Mouse (Mus musculus) neural tube, embryonic 12.5 days (tissue): ENCODE measurements around the gene Plekha1. TPM values are rescaled to one million over a fixed set of nuclear protein-coding genes. Genes with fewer than 3 reads are reported as not detected.

Experiments used
- ATAC-seq: fragments of 200-750 bp; cut with Nextera tagmentation; 2 replicates; pipeline ENCODE4 v1.8.0; 2017; ENCODE audit warnings: low read depth, mild to moderate bottlenecking, moderate TSS enrichment, moderate library complexity; ENCODE audit not compliant: low FRiP score
- H3K27ac ChIP-seq: fragments of 300-500 bp; sonication (generic); 2 replicates; pipeline ENCODE4 v1.5.1; 2016
- H3K27me3 ChIP-seq: fragments of 300-500 bp; sonication (generic); replicated peaks from 2 replicates; pipeline ENCODE4 v1.6.1; 2016; ENCODE audit warnings: mild to moderate bottlenecking
- H3K36me3 ChIP-seq: fragments of 300-500 bp; sonication (generic); 2 replicates; pipeline ENCODE4 v1.6.1; 2016; ENCODE audit warnings: mild to moderate bottlenecking
- H3K4me1 ChIP-seq: fragments of 300-500 bp; sonication (generic); 2 replicates; pipeline ENCODE4 v1.6.1; 2016
- H3K4me2 ChIP-seq: fragments of 300-500 bp; sonication (generic); replicated peaks from 2 replicates; pipeline ENCODE4 v1.6.1; 2016; ENCODE audit warnings: mild to moderate bottlenecking
- H3K4me3 ChIP-seq: fragments of 300-500 bp; sonication (generic); 2 replicates; pipeline ENCODE4 v1.5.1; 2016
- H3K9ac ChIP-seq: fragments of 300-500 bp; sonication (generic); 2 replicates; pipeline ENCODE4 v1.6.1; 2016; ENCODE audit warnings: mild to moderate bottlenecking
- H3K9me3 ChIP-seq: fragments of 300-500 bp; sonication (generic); 2 replicates; pipeline ENCODE4 v1.6.1; 2016; ENCODE audit warnings: mild to moderate bottlenecking
- WGBS: fragments of 180-500 bp; shearing (Covaris S2); methylation state at CpG from one replicate; pipeline ENCODE4 v1.1.7; 2016; 5-methylcytosine and 5-hydroxymethylcytosine counted together
- polyA plus RNA-seq: library from polyadenylated mRNA; unstranded; fragments of >200 nt; fragmentation: Nextera tagmentation; extraction: Ambion mirVana; gene quantifications from 2 replicates; pipeline ENCODE4 v1.2.1, GENCODE M21; 2016

Gene Plekha1
- polyA plus RNA-seq, 1 experiment from 2014 or later = 57.2 TPM

GRCm38 (mm10) chr7:130862501-130862900 lies 3.1 kb upstream of the Plekha1 start:
- H3K4me2 ChIP-seq = no peak overlapping the region
- WGBS = 42% methylated on average over 1 of the region's 1 CpGs
- H3K27me3 ChIP-seq = no peaks in the 10 kb centered on the region
- H3K9me3 ChIP-seq = no peaks in the 10 kb centered on the region
- no peaks in the 10 kb centered on the region for H3K36me3 ChIP-seq
- H3K9ac ChIP-seq = no peak overlapping the region
- no peak for ATAC-seq
- no peak overlapping the region for H3K27ac ChIP-seq
- no peak overlapping the region for H3K4me3 ChIP-seq
- peaks cover 18% of the 10 kb centered on the region for H3K4me1 ChIP-seq

- no peak overlapping the region for H3K4me3 ChIP-seq
- H3K27me3 ChIP-seq = no peaks in the 10 kb centered on the region
- WGBS = 83% methylated on average over 7 of the region's 7 CpGs
- H3K27ac ChIP-seq = no peak overlapping the region
- no peaks in the 10 kb centered on the region for H3K9me3 ChIP-seq
- no peaks in the 10 kb centered on the region for H3K36me3 ChIP-seq
- H3K4me1 ChIP-seq = peaks cover 23% of the 10 kb centered on the region
- H3K4me2 ChIP-seq = no peak overlapping the region
- H3K9ac ChIP-seq = no peak overlapping the region
- ATAC-seq = no peak
Measured at GRCm38 (mm10) chr7:130864711-130865110, 845 bp upstream of the Plekha1 start.

- no peaks in the 10 kb centered on the region for H3K27me3 ChIP-seq
- H3K36me3 ChIP-seq = no peaks in the 10 kb centered on the region
- 0 out of 2 replicates have a peak overlapping the region, but pooled peaks have one; percentile 20 for H3K27ac ChIP-seq
- H3K9ac ChIP-seq = peak overlapping the region; percentile 89
- no peak for ATAC-seq
- peak overlapping the region; percentile 86 for H3K4me3 ChIP-seq
- H3K9me3 ChIP-seq = no peaks in the 10 kb centered on the region
- H3K4me1 ChIP-seq = peaks cover 10% of the 10 kb centered on the region; the same call in 1 of the 2 replicates
- peak overlapping the region; percentile 72 for H3K4me2 ChIP-seq
- 1% methylated on average over 13 of the region's 13 CpGs for WGBS
Measured at GRCm38 (mm10) chr7:130866640-130867039, 1.1 kb downstream of the Plekha1 start.

DNA sequence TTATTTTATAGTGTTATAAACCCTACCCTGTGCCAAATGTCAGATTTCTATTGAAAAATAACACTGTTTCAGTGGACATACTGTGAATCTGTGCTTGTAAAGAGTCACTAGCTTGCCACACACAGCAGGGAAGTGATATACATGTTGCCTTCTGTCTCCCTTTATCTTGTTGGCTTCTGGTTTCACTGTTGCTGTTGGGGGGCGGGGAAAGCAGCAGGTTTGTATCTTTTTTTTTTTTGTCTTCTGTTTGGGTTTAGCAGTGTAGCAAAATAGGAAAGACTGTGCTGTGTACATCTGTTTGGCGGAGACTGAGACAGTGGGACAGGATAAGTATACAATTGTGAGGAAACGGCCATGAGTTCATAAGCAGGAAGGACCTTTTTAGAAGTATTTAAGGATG lies 1.7 kb downstream of the Plekha1 start:
- WGBS = 62% methylated on average over 3 of the region's 3 CpGs

GRCm38 (mm10) chr7:130884161-130884560 lies 18.6 kb downstream of the Plekha1 start:
- no peaks in the 10 kb centered on the region for H3K9me3 ChIP-seq
- H3K9ac ChIP-seq = no peak overlapping the region
- peaks cover 15% of the 10 kb centered on the region; the same call in 1 of the 2 replicates for H3K36me3 ChIP-seq
- no peak overlapping the region for H3K4me3 ChIP-seq
- H3K27me3 ChIP-seq = no peaks in the 10 kb centered on the region
- H3K4me1 ChIP-seq = no peaks in the 10 kb centered on the region
- WGBS = 89% methylated on average over 2 of the region's 2 CpGs
- no peak overlapping the region for H3K4me2 ChIP-seq
- H3K27ac ChIP-seq = no peak overlapping the region
- ATAC-seq = no peak

More for the DNA sequence above, 1.7 kb downstream of the Plekha1 start:
- H3K27ac ChIP-seq = no peak overlapping the region
- H3K9me3 ChIP-seq = no peaks in the 10 kb centered on the region
- no peak for ATAC-seq
- no peaks in the 10 kb centered on the region for H3K36me3 ChIP-seq
- no peak overlapping the region for H3K9ac ChIP-seq
- H3K27me3 ChIP-seq = no peaks in the 10 kb centered on the region
- H3K4me1 ChIP-seq = peaks cover 9% of the 10 kb centered on the region; the same call in 1 of the 2 replicates
- no peak overlapping the region for H3K4me3 ChIP-seq
- H3K4me2 ChIP-seq = peak overlapping the region; percentile 72

DNA sequence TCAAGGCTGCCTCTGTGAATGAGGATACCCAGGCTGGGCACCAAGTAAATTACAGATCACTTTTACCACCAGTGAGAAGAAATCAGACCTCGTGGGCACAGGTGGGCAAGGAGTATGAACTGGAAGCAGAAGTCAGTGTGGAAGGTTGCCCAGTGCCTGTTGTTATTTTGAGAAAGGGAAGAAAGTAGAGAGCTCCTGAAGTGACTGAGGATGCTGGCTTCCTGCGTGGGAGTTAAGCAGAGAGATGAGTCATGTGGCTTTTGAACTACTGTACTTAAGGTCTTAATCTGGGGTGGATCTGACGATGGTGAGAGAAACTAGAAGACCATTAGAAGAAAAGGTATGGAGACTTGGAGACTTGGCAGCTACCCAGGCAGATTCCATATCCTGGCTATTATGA lies 20.7 kb downstream of the Plekha1 start:
- no peak for ATAC-seq
- no peak overlapping the region for H3K4me2 ChIP-seq
- peaks cover 17% of the 10 kb centered on the region; the same call in 1 of the 2 replicates for H3K36me3 ChIP-seq
- WGBS = 92% methylated on average over 3 of the region's 3 CpGs
- no peak overlapping the region for H3K4me3 ChIP-seq
- H3K9me3 ChIP-seq = no peaks in the 10 kb centered on the region
- no peaks in the 10 kb centered on the region for H3K27me3 ChIP-seq
- no peaks in the 10 kb centered on the region for H3K4me1 ChIP-seq
- no peak overlapping the region for H3K9ac ChIP-seq
- H3K27ac ChIP-seq = no peak overlapping the region

- Histone ChIP-seq H3K36me3 (peaks cover 29% of the 10 kb centered on the region), H3K9ac (no peak overlapping the region), H3K9me3 (no peaks in the 10 kb centered on the region), H3K27me3 (no peaks in the 10 kb centered on the region), H3K4me1 (no peaks in the 10 kb centered on the region), H3K4me2 (no peak overlapping the region), H3K4me3 (no peak overlapping the region), H3K27ac (no peak overlapping the region)
- no peak for ATAC-seq
- 50% methylated on average over 3 of the region's 3 CpGs for whole genome bisulfite sequencing
Measured at GRCm38 (mm10) chr7:130887946-130888345, 22.4 kb downstream of the Plekha1 start.

GRCm38 (mm10) chr7:130890871-130891270 lies 25.3 kb downstream of the Plekha1 start:
- H3K27me3 ChIP-seq = no peaks in the 10 kb centered on the region
- ATAC-seq = no peak
- H3K4me2 ChIP-seq = no peak overlapping the region
- 60% methylated on average over 2 of the region's 2 CpGs for WGBS
- no peak overlapping the region for H3K27ac ChIP-seq
- H3K9me3 ChIP-seq = no peaks in the 10 kb centered on the region
- no peak overlapping the region for H3K9ac ChIP-seq
- H3K4me1 ChIP-seq = no peaks in the 10 kb centered on the region
- H3K36me3 ChIP-seq = peaks cover 25% of the 10 kb centered on the region
- no peak overlapping the region for H3K4me3 ChIP-seq

DNA sequence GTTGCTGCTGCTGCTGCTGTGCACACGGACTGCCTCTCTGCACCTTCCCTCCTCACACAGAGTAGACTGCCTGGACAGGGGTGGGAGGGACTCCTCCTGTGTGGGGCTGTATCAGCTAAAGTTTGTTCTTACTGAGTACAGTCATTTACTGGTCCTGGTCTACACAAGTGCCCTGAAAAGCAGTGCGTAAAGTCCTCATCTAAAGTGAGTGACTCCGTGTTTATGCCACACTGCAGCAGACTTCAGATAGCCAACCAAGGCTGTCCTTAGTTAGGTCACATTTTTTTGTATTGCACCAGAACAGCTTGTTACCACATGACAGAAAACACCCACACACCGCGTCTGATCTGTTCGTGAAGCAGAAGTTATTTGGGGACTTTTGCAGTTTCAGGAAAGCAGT lies 27.4 kb downstream of the Plekha1 start:
- Histone ChIP-seq H3K9me3 (no peaks in the 10 kb centered on the region), H3K4me1 (no peaks in the 10 kb centered on the region), H3K9ac (no peak overlapping the region), H3K36me3 (peaks cover 14% of the 10 kb centered on the region), H3K27me3 (no peaks in the 10 kb centered on the region), H3K4me3 (no peak overlapping the region), H3K27ac (no peak overlapping the region), H3K4me2 (no peak overlapping the region)
- 85% methylated on average over 6 of the region's 6 CpGs for WGBS
- ATAC-seq = no peak

- Histone ChIP-seq H3K4me3 (no peak overlapping the region), H3K36me3 (peaks cover 16% of the 10 kb centered on the region), H3K4me1 (no peaks in the 10 kb centered on the region), H3K9me3 (no peaks in the 10 kb centered on the region), H3K27me3 (no peaks in the 10 kb centered on the region), H3K9ac (no peak overlapping the region), H3K4me2 (no peak overlapping the region), H3K27ac (no peak overlapping the region)
- WGBS = 88% methylated on average over 9 of the region's 9 CpGs
- ATAC-seq = no peak
Measured at GRCm38 (mm10) chr7:130894931-130895617, 29.5 kb downstream of the Plekha1 start.

DNA sequence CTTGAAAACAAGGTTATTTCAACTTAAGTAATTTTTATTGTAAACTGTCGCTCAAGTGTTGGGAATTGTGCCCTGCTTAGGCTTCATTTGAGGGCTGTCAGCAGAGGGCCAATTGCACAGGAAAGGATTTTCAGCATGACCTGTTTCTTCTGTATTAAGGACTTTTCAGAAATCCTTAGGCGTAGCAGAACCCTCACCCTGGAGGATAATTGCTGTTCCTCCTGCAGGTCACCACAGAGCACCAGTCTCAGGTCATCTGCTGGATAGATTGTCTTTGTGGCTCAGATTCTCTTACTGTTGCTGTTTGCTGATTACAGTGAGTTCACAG lies 30.0 kb downstream of the Plekha1 start:
- no peak overlapping the region for H3K9ac ChIP-seq
- H3K4me2 ChIP-seq = no peak overlapping the region
- H3K4me3 ChIP-seq = no peak overlapping the region
- no peaks in the 10 kb centered on the region for H3K27me3 ChIP-seq
- no peak overlapping the region for H3K27ac ChIP-seq
- no peaks in the 10 kb centered on the region for H3K9me3 ChIP-seq
- H3K36me3 ChIP-seq = peaks cover 18% of the 10 kb centered on the region
- no peak for ATAC-seq
- H3K4me1 ChIP-seq = no peaks in the 10 kb centered on the region
- WGBS = 81% methylated on average over 2 of the region's 2 CpGs

DNA sequence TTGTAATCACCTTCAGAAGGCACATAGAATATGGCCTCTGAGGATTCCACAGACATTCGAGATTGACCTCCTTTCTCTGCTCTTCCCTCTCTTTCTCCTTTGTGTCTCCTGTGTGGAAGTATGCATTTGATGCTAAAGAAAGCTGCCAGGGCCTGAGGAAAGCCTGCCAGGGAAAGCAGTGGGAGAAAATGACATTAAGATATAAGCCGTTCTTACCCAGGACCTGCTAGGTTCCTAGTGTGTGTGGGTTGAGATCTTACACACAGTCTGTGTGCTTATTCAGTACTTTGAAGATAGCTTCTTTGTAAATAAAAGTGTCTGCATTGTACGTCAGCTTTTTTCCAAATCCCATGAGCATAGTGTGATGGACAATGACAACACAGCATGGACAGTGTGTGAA lies 30.5 kb downstream of the Plekha1 start:
- no peak overlapping the region for H3K4me3 ChIP-seq
- no peak overlapping the region for H3K27ac ChIP-seq
- H3K36me3 ChIP-seq = peaks cover 20% of the 10 kb centered on the region
- no peak overlapping the region for H3K9ac ChIP-seq
- no peaks in the 10 kb centered on the region for H3K27me3 ChIP-seq
- no peak for ATAC-seq
- H3K4me2 ChIP-seq = no peak overlapping the region
- 80% methylated on average over 3 of the region's 3 CpGs for WGBS
- no peaks in the 10 kb centered on the region for H3K4me1 ChIP-seq
- no peaks in the 10 kb centered on the region for H3K9me3 ChIP-seq

DNA sequence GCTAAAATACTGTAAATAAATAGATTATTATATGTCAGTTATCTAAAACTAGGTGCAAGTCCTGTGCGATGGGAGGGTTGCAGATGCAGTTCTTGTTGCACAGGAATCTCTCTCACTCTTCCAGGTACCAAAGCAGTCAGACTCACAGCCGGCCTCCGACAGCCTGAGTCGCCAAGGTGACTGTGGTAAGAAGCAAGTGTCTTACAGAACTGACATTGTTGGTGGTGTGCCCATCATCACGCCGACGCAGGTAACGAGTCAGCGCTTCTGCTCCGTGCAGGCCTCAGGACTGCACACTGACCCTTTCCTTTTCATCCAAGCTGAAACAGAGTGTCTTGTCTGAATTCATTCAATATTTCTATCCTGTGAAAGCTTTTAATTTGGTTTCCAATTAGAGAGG lies 31.6 kb downstream of the Plekha1 start:
- 93% methylated on average over 10 of the region's 10 CpGs for WGBS
- H3K27ac ChIP-seq = no peak overlapping the region
- H3K36me3 ChIP-seq = peaks cover 12% of the 10 kb centered on the region

More for the DNA sequence above, 31.6 kb downstream of the Plekha1 start:
- Histone ChIP-seq H3K4me1 (no peaks in the 10 kb centered on the region), H3K4me2 (no peak overlapping the region), H3K9me3 (no peaks in the 10 kb centered on the region), H3K9ac (no peak overlapping the region), H3K4me3 (no peak overlapping the region), H3K27me3 (no peaks in the 10 kb centered on the region)
- ATAC-seq = no peak
